Mouse (Mus musculus): ENCODE measurements around the gene Gm20388. TPM values are rescaled to one million over a fixed set of nuclear protein-coding genes. Genes with fewer than 3 reads are reported as not detected.

Gene Gm20388
- polyA plus RNA-seq, 1 experiment from 2014 or later: not detected

DNA sequence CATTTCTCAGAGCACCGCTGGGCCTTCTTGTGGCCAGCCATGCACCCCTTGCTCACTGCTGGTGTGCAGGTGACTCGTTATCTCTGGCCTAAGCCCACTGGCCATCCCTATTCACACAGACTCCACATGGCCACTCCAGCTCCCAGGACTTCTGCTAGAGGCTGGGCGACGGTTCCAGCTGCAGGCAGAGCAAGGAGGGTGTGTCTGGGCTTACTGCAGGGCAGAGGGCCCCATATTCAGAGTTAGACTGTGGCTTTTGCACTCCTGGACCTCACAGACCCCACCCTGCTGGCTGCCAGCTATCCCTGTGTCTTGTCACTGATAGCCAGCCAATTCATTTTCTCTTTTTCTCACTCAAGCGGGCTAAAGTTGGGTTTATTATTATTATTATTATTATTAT, 773.4 kb downstream of the Gm20388 start:
- H3K4me2 ChIP-seq (ENCODE audit: low read depth, severe bottlenecking): no peak overlapping the region
- H3K4me1 ChIP-seq (ENCODE audit: control insufficient read depth, insufficient read depth, low read length): no peaks in the 10 kb centered on the region
- H3K4me3 ChIP-seq (ENCODE audit: low read depth, low read length): no peak overlapping the region
- no peaks in the 10 kb centered on the region for H3K27me3 ChIP-seq (ENCODE audit: control insufficient read depth, insufficient read depth, low read length)
- H3K9me3 ChIP-seq (ENCODE audit: control insufficient read depth, low read length): no peaks in the 10 kb centered on the region
- no peaks in the 10 kb centered on the region for H3K36me3 ChIP-seq (ENCODE audit: control insufficient read depth, insufficient read depth, low read length)
- no peak overlapping the region for H3K27ac ChIP-seq (replicated peaks; ENCODE audit: low read depth, low read length)
- DNase-seq (ENCODE audit: low spot score): no peak
- H3K9ac ChIP-seq (ENCODE audit: low read length): no peak overlapping the region
- ATAC-seq (ENCODE audit: insufficient number of reproducible peaks, low FRiP score, low TSS enrichment, low read depth): no peak
- WGBS: 57% methylated on average over 5 of the region's 5 CpGs

DNA sequence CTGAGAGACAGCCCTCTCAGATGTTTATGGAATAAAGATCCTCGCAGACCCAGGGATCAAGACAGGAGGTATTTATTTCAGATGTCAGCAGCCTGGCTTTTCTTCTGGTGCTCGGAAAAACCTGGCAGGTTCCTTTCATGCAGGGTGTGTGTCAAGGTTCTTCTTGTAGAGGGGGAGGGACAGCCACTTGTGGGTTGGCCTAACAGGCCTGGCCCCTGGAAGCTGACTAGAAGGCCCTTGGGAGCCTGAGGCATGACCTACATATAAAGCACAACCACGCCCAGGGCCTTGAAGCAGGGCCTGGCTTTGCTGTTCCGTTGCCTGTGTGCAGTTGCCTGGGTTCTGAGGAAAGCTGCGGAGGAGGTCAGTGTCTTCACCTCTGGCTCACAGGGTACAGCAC, 774.5 kb downstream of the Gm20388 start:
- ATAC-seq (ENCODE audit: insufficient number of reproducible peaks, low FRiP score, low TSS enrichment, low read depth) (no peak), DNase-seq (ENCODE audit: low spot score) (no peak)
- no peaks in the 10 kb centered on the region for H3K9me3 ChIP-seq (ENCODE audit: control insufficient read depth, low read length)
- WGBS: 65% methylated on average over 5 of the region's 5 CpGs
- H3K36me3 ChIP-seq (ENCODE audit: control insufficient read depth, insufficient read depth, low read length): no peaks in the 10 kb centered on the region
- no peak overlapping the region for H3K4me3 ChIP-seq (ENCODE audit: low read depth, low read length)
- no peaks in the 10 kb centered on the region for H3K27me3 ChIP-seq (ENCODE audit: control insufficient read depth, insufficient read depth, low read length)
- H3K4me2 ChIP-seq (ENCODE audit: low read depth, severe bottlenecking): no peak overlapping the region
- H3K27ac ChIP-seq (replicated peaks; ENCODE audit: low read depth, low read length): no peak overlapping the region
- no peaks in the 10 kb centered on the region for H3K4me1 ChIP-seq (ENCODE audit: control insufficient read depth, insufficient read depth, low read length)
- H3K9ac ChIP-seq (ENCODE audit: low read length): no peak overlapping the region

DNA sequence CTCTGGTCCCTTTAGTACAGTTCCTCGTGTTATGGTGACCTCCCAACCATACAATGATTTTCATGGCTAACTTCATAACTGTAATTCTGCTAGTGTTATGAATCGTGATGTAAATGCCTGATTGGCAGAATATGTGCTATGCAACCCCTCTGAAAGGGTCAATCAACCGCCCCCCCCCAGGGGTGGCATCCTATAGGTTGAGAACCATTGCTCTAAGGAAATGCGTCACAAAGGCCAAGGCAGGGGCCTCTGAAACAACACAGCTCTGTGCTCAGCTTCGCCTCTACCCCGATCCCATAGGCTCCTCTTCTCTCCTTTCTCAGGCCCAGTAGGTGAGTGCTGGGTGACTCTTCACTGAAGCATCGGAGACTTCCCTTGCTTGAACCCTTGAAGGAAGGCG, 775.0 kb downstream of the Gm20388 start:
- H3K27me3 ChIP-seq (ENCODE audit: control insufficient read depth, insufficient read depth, low read length): no peaks in the 10 kb centered on the region
- H3K9me3 ChIP-seq (ENCODE audit: control insufficient read depth, low read length): no peaks in the 10 kb centered on the region
- WGBS: 84% methylated on average over 8 of the region's 8 CpGs

DNA sequence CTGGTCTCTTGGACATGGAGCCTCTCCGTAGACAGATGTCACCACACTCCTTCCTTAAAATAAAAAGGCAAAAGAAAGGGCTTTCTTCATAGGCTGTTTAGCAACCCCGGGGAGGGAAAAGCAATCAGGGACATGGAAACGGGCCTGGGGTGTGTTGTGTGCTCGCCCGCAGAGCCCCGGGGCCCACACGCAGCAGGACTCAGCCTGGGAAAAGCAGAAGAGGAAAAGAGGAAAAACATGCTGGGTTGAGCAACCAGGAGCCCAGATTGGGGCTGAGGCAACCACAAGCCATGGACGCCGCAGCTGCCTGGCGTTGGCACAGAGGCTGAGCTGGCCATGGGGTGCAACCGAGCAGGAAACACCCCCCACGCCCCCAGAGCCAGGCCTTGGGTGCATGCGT, 775.4 kb downstream of the Gm20388 start:
- Histone ChIP-seq H3K9ac (ENCODE audit: low read length) (no peak overlapping the region), H3K4me2 (ENCODE audit: low read depth, severe bottlenecking) (no peak overlapping the region), H3K27ac (replicated peaks; ENCODE audit: low read depth, low read length) (no peak overlapping the region), H3K27me3 (ENCODE audit: control insufficient read depth, insufficient read depth, low read length) (no peaks in the 10 kb centered on the region), H3K9me3 (ENCODE audit: control insufficient read depth, low read length) (no peaks in the 10 kb centered on the region), H3K4me3 (ENCODE audit: low read depth, low read length) (no peak overlapping the region), H3K4me1 (ENCODE audit: control insufficient read depth, insufficient read depth, low read length) (no peaks in the 10 kb centered on the region), H3K36me3 (ENCODE audit: control insufficient read depth, insufficient read depth, low read length) (no peaks in the 10 kb centered on the region)
- DNase-seq (ENCODE audit: low spot score): no peak
- WGBS: 79% methylated on average over 13 of the region's 13 CpGs
- no peak for ATAC-seq (ENCODE audit: insufficient number of reproducible peaks, low FRiP score, low TSS enrichment, low read depth)

More for the DNA sequence above, 775.0 kb downstream of the Gm20388 start:
- H3K27ac ChIP-seq (replicated peaks; ENCODE audit: low read depth, low read length): no peak overlapping the region
- DNase-seq (ENCODE audit: low spot score) (no peak), ATAC-seq (ENCODE audit: insufficient number of reproducible peaks, low FRiP score, low TSS enrichment, low read depth) (no peak)
- no peaks in the 10 kb centered on the region for H3K36me3 ChIP-seq (ENCODE audit: control insufficient read depth, insufficient read depth, low read length)
- H3K9ac ChIP-seq (ENCODE audit: low read length): no peak overlapping the region
- H3K4me2 ChIP-seq (ENCODE audit: low read depth, severe bottlenecking): no peak overlapping the region
- no peaks in the 10 kb centered on the region for H3K4me1 ChIP-seq (ENCODE audit: control insufficient read depth, insufficient read depth, low read length)
- no peak overlapping the region for H3K4me3 ChIP-seq (ENCODE audit: low read depth, low read length)

DNA sequence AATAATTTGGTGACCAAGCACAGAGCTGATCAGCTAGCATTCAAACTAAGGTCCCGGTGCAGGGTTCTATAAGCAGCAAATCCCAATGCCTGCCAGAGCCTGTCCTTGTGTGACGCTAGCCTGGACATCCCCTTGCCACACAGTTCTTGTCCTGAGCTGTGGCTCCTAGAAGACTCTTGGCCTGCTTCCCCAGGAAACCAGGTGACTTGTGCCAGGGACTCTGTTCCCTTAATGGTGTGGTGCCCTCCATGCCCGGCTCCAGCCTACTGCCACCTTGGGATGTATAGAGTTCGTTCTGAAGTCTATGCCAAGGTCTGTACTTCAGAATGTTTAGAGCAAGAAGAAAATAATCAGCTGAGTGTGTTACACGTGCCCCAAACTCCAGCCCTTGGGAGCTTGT, 775.9 kb downstream of the Gm20388 start:
- no peak for DNase-seq (ENCODE audit: low spot score)
- WGBS: 82% methylated on average over 5 of the region's 5 CpGs

DNA sequence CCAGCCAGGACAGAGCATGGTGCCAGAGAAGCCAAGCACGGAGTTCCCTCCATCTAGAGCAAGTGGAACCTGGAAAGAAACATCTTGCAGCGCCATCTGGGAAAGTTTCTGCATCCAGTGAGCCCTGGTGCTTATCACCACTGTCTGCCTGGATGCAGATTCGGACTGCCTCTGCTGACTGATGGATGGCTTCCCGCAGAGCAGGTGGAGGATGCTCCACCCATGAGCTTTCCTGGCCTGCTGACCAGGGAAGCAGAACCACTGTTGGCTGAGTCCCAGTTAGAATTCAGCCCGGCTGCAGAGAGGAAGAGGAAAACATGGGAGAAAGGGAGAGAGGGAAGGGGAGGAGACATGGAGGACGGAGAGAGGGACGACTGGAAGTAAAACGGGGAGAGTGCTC, 777.1 kb downstream of the Gm20388 start:
- Histone ChIP-seq H3K4me2 (ENCODE audit: low read depth, severe bottlenecking) (no peak overlapping the region), H3K9me3 (ENCODE audit: control insufficient read depth, low read length) (no peaks in the 10 kb centered on the region), H3K36me3 (ENCODE audit: control insufficient read depth, insufficient read depth, low read length) (no peaks in the 10 kb centered on the region), H3K27ac (replicated peaks; ENCODE audit: low read depth, low read length) (no peak overlapping the region), H3K27me3 (ENCODE audit: control insufficient read depth, insufficient read depth, low read length) (no peaks in the 10 kb centered on the region), H3K4me1 (ENCODE audit: control insufficient read depth, insufficient read depth, low read length) (no peaks in the 10 kb centered on the region), H3K9ac (ENCODE audit: low read length) (no peak overlapping the region), H3K4me3 (ENCODE audit: low read depth, low read length) (no peak overlapping the region)
- DNase-seq (ENCODE audit: low spot score) (no peak), ATAC-seq (ENCODE audit: insufficient number of reproducible peaks, low FRiP score, low TSS enrichment, low read depth) (no peak)
- WGBS: 71% methylated on average over 8 of the region's 8 CpGs

More for the DNA sequence above, 775.9 kb downstream of the Gm20388 start:
- H3K9me3 ChIP-seq (ENCODE audit: control insufficient read depth, low read length): no peaks in the 10 kb centered on the region
- no peak overlapping the region for H3K4me3 ChIP-seq (ENCODE audit: low read depth, low read length)
- no peaks in the 10 kb centered on the region for H3K4me1 ChIP-seq (ENCODE audit: control insufficient read depth, insufficient read depth, low read length)
- no peaks in the 10 kb centered on the region for H3K36me3 ChIP-seq (ENCODE audit: control insufficient read depth, insufficient read depth, low read length)
- no peak for ATAC-seq (ENCODE audit: insufficient number of reproducible peaks, low FRiP score, low TSS enrichment, low read depth)
- no peak overlapping the region for H3K27ac ChIP-seq (replicated peaks; ENCODE audit: low read depth, low read length)
- H3K4me2 ChIP-seq (ENCODE audit: low read depth, severe bottlenecking): no peak overlapping the region
- no peak overlapping the region for H3K9ac ChIP-seq (ENCODE audit: low read length)
- H3K27me3 ChIP-seq (ENCODE audit: control insufficient read depth, insufficient read depth, low read length): no peaks in the 10 kb centered on the region

DNA sequence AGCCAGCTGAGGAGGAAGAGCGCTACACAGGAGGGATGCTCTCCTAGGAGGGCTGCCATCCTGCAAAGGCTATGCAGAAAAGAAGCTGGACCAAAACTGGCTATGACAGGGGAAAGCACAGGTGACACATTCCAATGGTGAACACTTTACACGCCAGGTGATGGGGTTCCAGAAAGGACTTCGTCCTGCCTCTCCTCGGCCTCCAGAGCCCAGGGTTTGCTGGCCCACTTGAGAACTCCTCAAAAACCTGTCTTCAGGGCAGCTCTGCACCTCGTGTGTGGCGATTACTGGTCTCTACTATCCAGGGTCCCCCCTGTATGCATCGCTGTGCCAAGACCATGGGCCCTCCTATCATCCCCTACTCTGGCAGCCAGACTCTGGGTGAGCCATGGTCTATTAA, 777.9 kb downstream of the Gm20388 start:
- no peaks in the 10 kb centered on the region for H3K36me3 ChIP-seq (ENCODE audit: control insufficient read depth, insufficient read depth, low read length)
- no peaks in the 10 kb centered on the region for H3K4me1 ChIP-seq (ENCODE audit: control insufficient read depth, insufficient read depth, low read length)
- no peak overlapping the region for H3K9ac ChIP-seq (ENCODE audit: low read length)
- H3K27me3 ChIP-seq (ENCODE audit: control insufficient read depth, insufficient read depth, low read length): no peaks in the 10 kb centered on the region
- ATAC-seq (ENCODE audit: insufficient number of reproducible peaks, low FRiP score, low TSS enrichment, low read depth) (no peak), DNase-seq (ENCODE audit: low spot score) (no peak)
- no peaks in the 10 kb centered on the region for H3K9me3 ChIP-seq (ENCODE audit: control insufficient read depth, low read length)
- no peak overlapping the region for H3K27ac ChIP-seq (replicated peaks; ENCODE audit: low read depth, low read length)
- 81% methylated on average over 7 of the region's 7 CpGs for WGBS
- no peak overlapping the region for H3K4me2 ChIP-seq (ENCODE audit: low read depth, severe bottlenecking)
- no peak overlapping the region for H3K4me3 ChIP-seq (ENCODE audit: low read depth, low read length)

DNA sequence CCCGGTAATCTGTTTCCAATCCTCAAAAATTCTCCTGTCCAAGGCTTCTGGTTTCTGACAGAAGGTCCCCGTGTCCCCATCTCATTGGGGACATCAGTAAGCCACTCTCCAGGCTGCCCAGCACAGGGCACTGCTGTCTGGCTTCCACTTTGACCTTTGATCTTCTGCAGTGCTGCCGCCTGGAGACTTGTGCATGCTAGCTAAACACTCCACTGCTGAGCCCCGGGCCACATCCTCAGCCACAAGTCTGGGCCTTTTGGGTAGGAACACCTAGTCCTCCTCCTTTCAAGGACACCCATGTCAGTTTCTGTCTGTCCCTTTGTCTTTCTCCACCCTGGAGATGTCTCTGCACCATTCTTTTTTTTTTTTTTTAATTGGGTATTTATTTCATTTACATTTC, 782.3 kb downstream of the Gm20388 start:
- H3K27me3 ChIP-seq (ENCODE audit: control insufficient read depth, insufficient read depth, low read length): no peaks in the 10 kb centered on the region
- H3K9ac ChIP-seq (ENCODE audit: low read length): no peak overlapping the region
- DNase-seq (ENCODE audit: low spot score) (no peak), ATAC-seq (ENCODE audit: insufficient number of reproducible peaks, low FRiP score, low TSS enrichment, low read depth) (no peak)
- H3K4me3 ChIP-seq (ENCODE audit: low read depth, low read length): no peak overlapping the region
- no peaks in the 10 kb centered on the region for H3K36me3 ChIP-seq (ENCODE audit: control insufficient read depth, insufficient read depth, low read length)
- 42% methylated on average over 4 of the region's 4 CpGs for WGBS
- H3K4me1 ChIP-seq (ENCODE audit: control insufficient read depth, insufficient read depth, low read length): peaks cover 4% of the 10 kb centered on the region; the same call in 1 of the 2 replicates
- H3K27ac ChIP-seq (replicated peaks; ENCODE audit: low read depth, low read length): no peak overlapping the region
- no peaks in the 10 kb centered on the region for H3K9me3 ChIP-seq (ENCODE audit: control insufficient read depth, low read length)
- H3K4me2 ChIP-seq (ENCODE audit: low read depth, severe bottlenecking): no peak overlapping the region

DNA sequence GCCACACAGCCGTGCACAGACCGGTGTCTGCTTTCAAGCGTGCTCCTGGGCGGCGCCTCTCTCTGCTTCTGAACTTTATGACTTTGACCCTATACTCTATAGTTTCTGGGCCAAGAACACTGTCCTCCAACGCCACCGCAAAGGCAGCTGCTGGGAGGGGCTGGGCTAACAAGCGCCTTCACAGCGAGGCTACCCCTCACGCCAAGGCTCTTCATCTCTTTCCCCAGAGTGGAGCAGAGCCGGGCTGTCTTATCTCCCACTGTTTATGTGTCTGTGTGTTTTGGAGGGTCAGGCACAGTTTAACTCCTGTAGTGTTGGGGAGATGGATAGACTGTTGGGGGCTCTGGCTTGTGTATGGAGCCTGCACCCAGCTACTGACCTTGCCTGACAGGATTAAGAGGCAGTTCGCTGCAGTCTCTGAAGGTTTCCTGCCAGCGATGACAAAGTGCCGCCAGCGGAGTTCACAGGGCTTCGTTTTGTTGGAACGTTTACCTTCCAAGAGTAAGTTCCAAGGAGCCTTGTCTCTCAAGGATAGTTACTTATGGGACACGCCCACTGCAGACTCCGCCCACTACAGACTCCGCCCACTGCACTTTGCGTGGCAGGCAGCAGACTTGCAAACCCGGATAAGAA, 783.3 kb downstream of the Gm20388 start:
- 23% methylated on average over 22 of the region's 22 CpGs for WGBS

More for the DNA sequence above, 783.3 kb downstream of the Gm20388 start:
- H3K27ac ChIP-seq (replicated peaks; ENCODE audit: low read depth, low read length): no peak overlapping the region
- H3K4me1 ChIP-seq (ENCODE audit: control insufficient read depth, insufficient read depth, low read length): peaks cover 4% of the 10 kb centered on the region; the same call in 1 of the 2 replicates
- no peak for ATAC-seq (ENCODE audit: insufficient number of reproducible peaks, low FRiP score, low TSS enrichment, low read depth)
- DNase-seq (ENCODE audit: low spot score): peak; percentile 49
- H3K4me3 ChIP-seq (ENCODE audit: low read depth, low read length): no peak overlapping the region
- no peaks in the 10 kb centered on the region for H3K36me3 ChIP-seq (ENCODE audit: control insufficient read depth, insufficient read depth, low read length)
- H3K4me2 ChIP-seq (ENCODE audit: low read depth, severe bottlenecking): no peak overlapping the region
- H3K9ac ChIP-seq (ENCODE audit: low read length): 0 out of 2 replicates have a peak overlapping the region, but pooled peaks have one; percentile 19
- no peaks in the 10 kb centered on the region for H3K27me3 ChIP-seq (ENCODE audit: control insufficient read depth, insufficient read depth, low read length)
- H3K9me3 ChIP-seq (ENCODE audit: control insufficient read depth, low read length): no peaks in the 10 kb centered on the region
